Mouse (Mus musculus): ENCODE measurements around the gene 4930524N10Rik. TPM values are rescaled to one million over a fixed set of nuclear protein-coding genes. Genes with fewer than 3 reads are reported as not detected.

Gene 4930524N10Rik
- not detected in 2 replicates for polyA plus RNA-seq (2012; rRNA removed)

GRCm38 (mm10) chrX:154343292-154343691 lies at the start of gene 4930524N10Rik:
Gene 4930524N10Rik, minus strand, starts transcription at chrX:154343392.
- Histone ChIP-seq H3K4me3 (ENCODE audit: insufficient read depth, low read length) (no peak within 1 kb of the TSS), H3K27ac (ENCODE audit: insufficient read depth, low read length) (no peak within 1 kb of the TSS), H3K4me1 (ENCODE audit: control insufficient read depth, insufficient read depth, low read length) (no peaks in the 10 kb centered on the region)
- TF ChIP-seq CTCF (IDR thresholded peaks at IDR 0.05; ENCODE audit: extremely low read depth, insufficient read depth, low read length), result no peak
- TF ChIP-seq POLR2A (IDR thresholded peaks at IDR 0.05; ENCODE audit: extremely low read depth, insufficient read depth, low read length), result no peak

GRCm38 (mm10) chrX:154350042-154350441 lies 6.8 kb upstream of the 4930524N10Rik start:
- no peak for TF ChIP-seq POLR2A (IDR thresholded peaks at IDR 0.05; ENCODE audit: extremely low read depth, insufficient read depth, low read length)
- no peak for TF ChIP-seq CTCF (IDR thresholded peaks at IDR 0.05; ENCODE audit: extremely low read depth, insufficient read depth, low read length)
- Histone ChIP-seq H3K4me1 (ENCODE audit: control insufficient read depth, insufficient read depth, low read length) (no peaks in the 10 kb centered on the region), H3K27ac (ENCODE audit: insufficient read depth, low read length) (no peak overlapping the region), H3K4me3 (ENCODE audit: insufficient read depth, low read length) (no peak overlapping the region)

- no peak overlapping the region for H3K4me3 ChIP-seq (ENCODE audit: insufficient read depth, low read length)
- TF ChIP-seq POLR2A (IDR thresholded peaks at IDR 0.05; ENCODE audit: extremely low read depth, insufficient read depth, low read length) (no peak), CTCF (IDR thresholded peaks at IDR 0.05; ENCODE audit: extremely low read depth, insufficient read depth, low read length) (no peak)
Observed at GRCm38 (mm10) chrX:154349302-154350041, 6.3 kb upstream of the 4930524N10Rik start.

GRCm38 (mm10) chrX:154347933-154348332 lies 4.7 kb upstream of the 4930524N10Rik start:
- no peak overlapping the region for H3K4me3 ChIP-seq (ENCODE audit: insufficient read depth, low read length)
- no peaks in the 10 kb centered on the region for H3K4me1 ChIP-seq (ENCODE audit: control insufficient read depth, insufficient read depth, low read length)
- H3K27ac ChIP-seq (ENCODE audit: insufficient read depth, low read length), result no peak overlapping the region
- TF ChIP-seq CTCF (IDR thresholded peaks at IDR 0.05; ENCODE audit: extremely low read depth, insufficient read depth, low read length), result no peak
- no peak for TF ChIP-seq POLR2A (IDR thresholded peaks at IDR 0.05; ENCODE audit: extremely low read depth, insufficient read depth, low read length)

More at GRCm38 (mm10) chrX:154349302-154350041, 6.3 kb upstream of the 4930524N10Rik start:
- H3K27ac ChIP-seq (ENCODE audit: insufficient read depth, low read length), result no peak overlapping the region
- H3K4me1 ChIP-seq (ENCODE audit: control insufficient read depth, insufficient read depth, low read length), result no peaks in the 10 kb centered on the region

Other genes starting within 250 kb of the 4930524N10Rik start
- not detected in 2 replicates for gene Gm15140, start 222.7 kb downstream of the 4930524N10Rik start, polyA plus RNA-seq (2012; rRNA removed)
- not detected in 2 replicates for gene Samt4, start 138.6 kb upstream of the 4930524N10Rik start, polyA plus RNA-seq (2012; rRNA removed)
- not detected in 2 replicates for gene Samt2, start 236.0 kb upstream of the 4930524N10Rik start, polyA plus RNA-seq (2012; rRNA removed)